Mouse (Mus musculus): Measurements from ENCODE around the gene Hdac4. TPM values are rescaled to one million over a fixed set of nuclear protein-coding genes. Genes with fewer than 3 reads are reported as not detected.

The Hdac4 gene
- polyA plus RNA-seq, 1 experiment from 2014 or later = 34.7 TPM

DNA sequence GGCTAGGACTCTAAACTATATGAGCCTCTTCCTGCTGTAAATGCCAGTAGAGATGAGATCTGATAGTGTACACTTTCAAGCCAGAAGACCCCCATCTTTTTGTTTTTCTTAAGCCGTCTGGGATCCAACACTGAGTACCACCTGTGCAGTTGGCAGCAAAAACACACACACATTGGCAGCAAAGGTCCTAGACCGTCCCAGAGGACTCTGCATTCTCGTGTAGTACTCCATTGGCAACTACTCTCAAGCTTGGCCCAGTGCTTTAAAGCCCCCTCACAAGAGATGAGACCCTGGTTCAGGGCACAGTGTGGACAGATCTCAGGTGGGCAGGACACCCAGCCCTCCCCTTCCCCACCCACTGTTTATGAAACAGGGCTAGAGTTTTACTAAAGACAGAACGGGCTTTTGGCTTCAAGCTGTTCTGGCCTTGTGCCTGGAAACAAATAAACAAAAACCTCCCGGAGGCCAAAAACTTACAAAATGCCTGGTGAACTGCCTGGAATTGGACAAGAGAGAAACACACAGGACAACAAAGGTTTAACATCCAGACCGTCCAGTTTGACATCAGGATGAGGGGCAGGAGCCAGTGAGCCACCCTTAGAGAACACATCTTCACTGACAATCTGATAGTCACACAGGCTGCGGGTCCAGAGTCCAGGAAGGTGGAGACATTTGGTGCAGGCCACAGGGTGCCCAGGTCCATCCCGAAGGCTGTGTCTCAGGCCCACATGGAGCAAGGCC, 292.1 kb downstream of the Hdac4 start:
- Histone ChIP-seq H3K4me3 (no peak overlapping the region), H3K36me3 (no peaks in the 10 kb centered on the region), H3K9ac (no peak overlapping the region), H3K4me2 (no peak overlapping the region), H3K27me3 (no peaks in the 10 kb centered on the region), H3K4me1 (peaks cover 13% of the 10 kb centered on the region), H3K27ac (0 out of 2 replicates have a peak overlapping the region, but pooled peaks have one; percentile 11), H3K9me3 (no peaks in the 10 kb centered on the region)
- no peak for ATAC-seq (ENCODE audit: insufficient number of reproducible peaks, insufficient read depth, low FRiP score, low TSS enrichment, low read depth)
- WGBS = 65% methylated on average over 8 of the region's 8 CpGs

DNA sequence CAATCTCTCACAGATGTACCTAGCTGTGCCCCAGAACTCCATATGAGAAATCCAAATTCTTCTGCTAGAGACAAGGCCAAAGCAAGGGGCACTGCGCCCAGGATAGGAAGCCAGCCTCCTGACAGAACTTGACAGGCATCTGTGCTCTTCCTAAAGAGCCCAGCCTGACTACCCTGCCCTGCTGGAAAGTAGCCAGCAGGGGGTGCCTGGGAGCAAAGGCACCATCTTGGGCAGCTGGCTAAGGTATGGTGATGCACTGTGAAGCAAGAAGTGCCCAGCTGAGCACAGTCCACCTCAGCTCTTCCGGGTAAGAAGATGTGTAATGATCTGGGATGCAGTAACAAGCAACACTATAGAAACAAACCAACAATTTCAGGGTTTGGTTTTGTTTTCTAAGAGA, 298.4 kb downstream of the Hdac4 start:
- no peak overlapping the region for H3K4me2 ChIP-seq
- no peak overlapping the region for H3K4me3 ChIP-seq
- no peak overlapping the region for H3K27ac ChIP-seq
- WGBS = 84% methylated on average over 2 of the region's 2 CpGs
- H3K36me3 ChIP-seq = no peaks in the 10 kb centered on the region
- no peak overlapping the region for H3K9ac ChIP-seq
- H3K9me3 ChIP-seq = 0 out of 2 replicates have a peak, but pooled peaks cover 4% of the 10 kb centered on the region
- H3K4me1 ChIP-seq = no peaks in the 10 kb centered on the region
- no peaks in the 10 kb centered on the region for H3K27me3 ChIP-seq
- ATAC-seq (ENCODE audit: insufficient number of reproducible peaks, insufficient read depth, low FRiP score, low TSS enrichment, low read depth) = no peak

DNA sequence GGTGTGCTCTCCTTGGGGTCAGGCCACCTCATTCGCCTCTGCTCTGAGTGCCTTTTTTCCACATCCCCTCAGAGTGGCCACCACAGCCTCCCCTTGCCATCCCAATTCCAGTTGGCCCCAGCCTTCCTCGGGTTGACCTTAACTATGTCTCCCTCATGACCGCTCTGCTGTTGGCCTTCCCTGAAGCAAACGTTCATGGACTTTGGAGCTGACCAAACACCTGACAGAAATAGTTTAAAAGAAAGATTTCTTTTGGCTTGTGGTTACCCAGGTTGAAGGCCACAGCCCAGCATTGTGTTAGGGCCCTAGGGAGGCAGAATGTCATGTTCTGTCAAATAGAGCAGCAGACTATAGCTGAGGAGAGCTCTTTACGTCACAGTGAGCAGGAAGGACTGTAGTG, 301.2 kb downstream of the Hdac4 start:
- no peak overlapping the region for H3K4me3 ChIP-seq
- H3K4me1 ChIP-seq = no peaks in the 10 kb centered on the region
- no peak overlapping the region for H3K9ac ChIP-seq
- no peaks in the 10 kb centered on the region for H3K36me3 ChIP-seq
- H3K9me3 ChIP-seq = 0 out of 2 replicates have a peak, but pooled peaks cover 4% of the 10 kb centered on the region
- H3K27me3 ChIP-seq = no peaks in the 10 kb centered on the region
- no peak overlapping the region for H3K4me2 ChIP-seq
- 86% methylated on average over 5 of the region's 5 CpGs for WGBS
- H3K27ac ChIP-seq = no peak overlapping the region
- no peak for ATAC-seq (ENCODE audit: insufficient number of reproducible peaks, insufficient read depth, low FRiP score, low TSS enrichment, low read depth)

DNA sequence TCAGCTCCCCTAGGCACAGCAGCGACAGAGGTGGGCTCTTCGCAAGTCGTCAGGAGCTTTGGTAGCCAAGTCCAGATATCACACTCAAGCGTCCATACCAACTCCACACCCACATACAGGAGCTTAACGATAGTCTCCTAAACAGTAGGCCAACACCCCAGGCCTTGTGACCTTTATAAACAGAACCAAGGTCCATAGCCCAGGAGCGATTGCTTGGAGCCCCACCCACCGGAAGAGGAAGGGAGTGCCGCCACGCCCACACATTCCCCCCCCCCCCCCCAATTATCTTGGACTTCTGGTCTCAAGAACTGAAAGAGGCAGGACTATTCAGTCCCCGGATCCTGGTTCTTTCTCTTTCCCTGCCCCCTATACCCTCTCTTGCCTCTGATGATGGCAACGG, 301.9 kb downstream of the Hdac4 start:
- ATAC-seq (ENCODE audit: insufficient number of reproducible peaks, insufficient read depth, low FRiP score, low TSS enrichment, low read depth) = no peak
- no peaks in the 10 kb centered on the region for H3K36me3 ChIP-seq
- H3K27ac ChIP-seq = no peak overlapping the region
- H3K4me1 ChIP-seq = no peaks in the 10 kb centered on the region
- H3K4me3 ChIP-seq = no peak overlapping the region
- 0 out of 2 replicates have a peak, but pooled peaks cover 4% of the 10 kb centered on the region for H3K9me3 ChIP-seq
- 90% methylated on average over 11 of the region's 11 CpGs for WGBS
- no peak overlapping the region for H3K9ac ChIP-seq
- no peaks in the 10 kb centered on the region for H3K27me3 ChIP-seq
- no peak overlapping the region for H3K4me2 ChIP-seq

DNA sequence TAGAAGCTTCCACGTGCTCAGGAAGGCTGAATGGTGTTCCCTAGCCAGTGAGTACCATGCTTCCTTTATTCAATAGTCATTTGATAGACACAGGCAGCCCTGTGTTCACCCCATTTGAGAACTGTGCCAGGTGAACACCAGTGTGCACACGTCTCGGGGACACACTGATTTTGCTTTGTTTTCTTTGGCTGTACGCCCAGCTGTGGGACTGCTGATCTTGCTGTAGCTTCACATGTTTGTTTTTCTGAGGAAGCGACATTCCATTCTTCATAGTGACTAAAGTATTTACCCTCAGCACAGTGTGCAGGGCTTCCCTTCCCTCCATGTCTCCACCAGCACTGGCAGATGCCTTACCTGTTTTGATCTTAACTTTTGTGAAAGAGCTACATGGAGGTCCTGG, 312.4 kb downstream of the Hdac4 start:
- H3K27me3 ChIP-seq = no peaks in the 10 kb centered on the region
- H3K36me3 ChIP-seq = no peaks in the 10 kb centered on the region
- no peak for ATAC-seq (ENCODE audit: insufficient number of reproducible peaks, insufficient read depth, low FRiP score, low TSS enrichment, low read depth)
- H3K4me1 ChIP-seq = peaks cover 7% of the 10 kb centered on the region
- no peak overlapping the region for H3K4me3 ChIP-seq
- WGBS = 64% methylated on average over 5 of the region's 5 CpGs
- H3K9me3 ChIP-seq = no peaks in the 10 kb centered on the region
- no peak overlapping the region for H3K4me2 ChIP-seq
- H3K9ac ChIP-seq = no peak overlapping the region
- no peak overlapping the region for H3K27ac ChIP-seq

DNA sequence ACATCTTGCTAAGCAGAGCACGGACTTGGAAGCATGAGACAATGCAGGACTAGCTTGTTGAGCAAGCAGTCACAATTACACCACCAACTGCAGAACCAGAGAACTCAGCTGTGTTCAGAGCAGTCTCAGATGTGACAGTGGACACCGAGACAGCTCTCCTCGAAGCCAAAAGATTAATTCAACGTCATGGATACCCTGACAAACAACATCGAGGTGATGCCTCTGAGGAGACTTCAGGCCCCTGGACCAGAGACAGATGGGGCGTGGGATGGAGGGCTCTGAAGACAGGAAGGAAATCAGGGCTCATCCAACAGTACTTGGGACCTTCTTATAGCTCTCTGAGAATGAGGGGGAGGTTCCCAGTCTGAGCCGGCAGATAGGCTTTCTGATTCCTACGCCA, 314.6 kb downstream of the Hdac4 start:
- Histone ChIP-seq H3K9me3 (no peaks in the 10 kb centered on the region), H3K9ac (no peak overlapping the region), H3K4me3 (no peak overlapping the region), H3K4me2 (no peak overlapping the region), H3K36me3 (no peaks in the 10 kb centered on the region), H3K4me1 (peaks cover 7% of the 10 kb centered on the region), H3K27ac (no peak overlapping the region), H3K27me3 (no peaks in the 10 kb centered on the region)
- WGBS = 72% methylated on average over 8 of the region's 8 CpGs
- no peak for ATAC-seq (ENCODE audit: insufficient number of reproducible peaks, insufficient read depth, low FRiP score, low TSS enrichment, low read depth)

DNA sequence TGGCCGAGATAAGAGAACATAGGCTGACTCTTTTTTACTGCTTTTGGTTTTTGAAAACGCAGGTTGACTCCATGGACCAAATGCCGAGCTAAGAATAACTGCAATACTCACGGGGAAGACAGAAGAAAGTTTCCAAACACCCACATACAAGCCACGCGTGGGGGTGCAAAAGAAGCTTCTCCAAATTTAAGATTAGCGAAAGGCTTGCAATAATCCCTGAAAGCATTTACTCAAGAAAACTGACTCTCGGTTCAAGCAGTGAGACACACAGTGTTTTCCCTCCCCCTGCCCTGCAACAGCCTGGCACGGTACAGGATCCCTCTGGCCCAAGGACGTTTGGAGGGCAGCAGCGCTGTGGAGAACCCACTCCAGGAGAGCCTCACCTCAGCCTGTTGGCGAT, 315.3 kb downstream of the Hdac4 start:
- no peaks in the 10 kb centered on the region for H3K9me3 ChIP-seq
- no peak overlapping the region for H3K9ac ChIP-seq
- WGBS = 85% methylated on average over 12 of the region's 12 CpGs

More for the DNA sequence above, 315.3 kb downstream of the Hdac4 start:
- no peak overlapping the region for H3K4me3 ChIP-seq
- ATAC-seq (ENCODE audit: insufficient number of reproducible peaks, insufficient read depth, low FRiP score, low TSS enrichment, low read depth) = no peak
- H3K36me3 ChIP-seq = no peaks in the 10 kb centered on the region
- no peak overlapping the region for H3K4me2 ChIP-seq
- H3K4me1 ChIP-seq = peaks cover 7% of the 10 kb centered on the region
- no peak overlapping the region for H3K27ac ChIP-seq
- H3K27me3 ChIP-seq = no peaks in the 10 kb centered on the region

Measured in embryonic facial prominence, embryonic 13.5 days (tissue).